Mouse (Mus musculus) adrenal gland, adult (tissue): ENCODE measurements around the gene Mtx1.

ENCODE experiments used
- DNase-seq, 2 experiments: peaks; one replicate each; pipeline ENCODE4 v3.0.0; 2022 to 2023; ENCODE audit warnings: low spot score in 1 of 2; ENCODE audit not compliant: inconsistent age in 2 of 2

Gene Mtx1

DNA sequence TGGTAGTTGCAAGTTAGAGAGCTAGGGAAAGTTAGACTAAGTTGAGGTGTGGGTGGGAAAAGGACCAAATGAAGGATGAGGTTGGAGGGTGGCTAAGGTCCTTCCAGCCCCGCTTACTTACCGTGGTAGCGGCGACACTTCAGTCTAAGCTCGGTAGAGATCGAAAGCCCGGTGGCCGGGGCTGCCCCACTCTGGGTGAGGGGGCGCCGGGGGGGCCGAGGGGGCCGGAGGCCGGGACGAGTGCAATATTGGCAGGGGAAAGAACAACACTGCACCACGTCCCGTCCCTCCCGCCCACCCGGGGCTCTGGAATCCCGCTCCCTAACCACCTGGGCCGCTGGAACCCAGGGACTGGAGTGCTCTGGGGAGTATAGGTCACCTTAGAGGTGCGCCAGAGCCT lies at the start of gene Mtx1:
TSS of gene Mtx1 (minus strand) at position 189 of the 400 bp plus-strand sequence.
- DNase-seq, result peak in 1 of 2 experiments; percentile 40

DNA sequence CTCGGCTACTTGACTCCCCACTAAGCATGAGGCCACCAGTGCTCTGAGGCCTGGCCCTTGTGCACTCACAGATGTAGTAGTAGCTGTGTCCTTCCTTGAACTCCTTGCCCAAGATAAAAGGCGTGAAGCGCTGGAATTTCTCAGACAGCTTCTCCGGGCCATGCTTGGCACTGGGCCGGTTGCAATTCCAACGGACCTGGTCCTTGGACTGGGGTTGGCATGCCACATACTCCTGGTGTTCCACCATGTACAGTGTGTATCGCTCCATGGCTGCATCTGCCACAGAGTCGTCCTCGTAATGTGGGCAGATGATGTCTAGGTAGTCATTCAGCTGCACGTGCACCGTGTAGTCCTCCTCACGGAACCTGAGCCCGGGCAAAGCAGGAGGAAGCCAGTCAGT lies 49.2 kb upstream of the Mtx1 start:
- no peak for DNase-seq

DNA sequence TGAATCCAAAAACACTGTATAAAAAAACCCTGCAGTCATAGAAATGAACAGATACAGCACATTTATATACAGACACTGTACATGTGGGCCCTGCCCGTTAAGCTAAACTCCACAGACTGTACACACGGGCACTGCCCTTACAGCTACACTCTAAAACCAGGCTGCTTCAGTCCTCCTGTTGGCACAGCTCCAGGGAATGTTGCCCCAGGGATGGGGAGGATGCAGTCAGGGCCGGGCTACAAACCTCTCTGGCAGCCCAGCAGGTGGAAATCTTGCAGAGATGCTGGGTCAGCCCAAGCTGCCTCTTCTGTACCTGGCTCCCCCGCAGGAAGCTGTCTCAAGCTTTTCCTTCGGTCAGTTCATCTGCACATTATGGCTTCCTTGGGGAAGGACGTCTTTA lies 44.9 kb upstream of the Mtx1 start:
- DNase-seq, result peak; percentile 37 to 53

DNA sequence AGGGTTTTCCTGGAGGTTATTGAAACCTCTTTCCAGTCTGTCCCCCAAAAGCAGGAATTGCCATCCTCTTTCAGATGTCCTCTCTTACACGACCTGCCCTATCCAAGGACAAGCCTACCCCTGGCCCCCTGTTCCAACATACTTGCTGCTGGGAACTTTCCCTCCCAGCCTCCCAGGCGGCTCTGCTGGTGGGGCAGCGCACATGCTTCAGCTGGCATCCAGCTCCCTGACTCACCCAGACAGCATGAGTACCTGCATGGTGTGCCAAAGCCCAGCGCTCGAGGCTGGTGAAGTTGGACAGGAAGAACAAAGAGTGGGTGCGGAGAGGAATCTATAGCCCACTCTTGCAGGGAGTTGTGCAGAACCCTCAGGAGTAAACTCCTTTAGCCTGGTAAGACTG lies 44.0 kb upstream of the Mtx1 start:
- peak; percentile 74 to 83 for DNase-seq

DNA sequence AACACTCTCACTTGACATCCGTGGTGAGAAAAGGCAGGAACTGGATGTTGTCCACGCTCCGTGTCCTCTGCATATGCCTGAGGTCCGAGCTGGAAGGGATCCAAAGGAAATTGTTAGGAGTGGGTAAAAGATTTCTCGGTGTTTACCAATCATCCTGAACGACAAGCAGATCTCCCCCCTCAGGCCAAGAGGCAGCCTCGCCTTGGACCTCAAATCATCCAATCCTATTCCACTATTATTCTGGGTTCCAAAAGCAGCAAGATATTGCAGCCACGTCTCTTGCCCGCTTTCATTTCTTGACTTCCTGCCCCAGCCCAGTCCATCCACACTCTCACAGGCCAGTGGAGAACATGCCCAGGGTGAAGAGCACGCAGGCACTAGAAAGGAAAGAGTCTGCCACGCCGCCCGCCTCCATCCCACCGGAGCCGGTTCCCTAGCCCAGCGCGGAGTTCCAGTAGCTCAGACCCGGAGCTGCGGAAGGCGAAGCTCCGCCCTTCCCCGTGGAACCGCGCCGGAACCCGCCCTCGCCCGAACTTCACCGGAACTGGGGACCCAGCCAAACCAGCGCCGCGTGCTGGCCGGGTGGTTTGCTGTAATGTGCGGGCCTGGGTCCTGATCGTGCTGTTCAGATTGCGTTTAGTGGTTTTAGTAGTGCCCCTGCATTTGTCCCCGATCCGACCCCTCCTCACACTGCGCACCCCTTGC lies 43.3 kb upstream of the Mtx1 start, which contains the start of gene Slc50a1:
TSS of gene Slc50a1 (minus strand) at position 520 of the 705 bp plus-strand sequence.
- peak; percentile 90 to 94 for DNase-seq

DNA sequence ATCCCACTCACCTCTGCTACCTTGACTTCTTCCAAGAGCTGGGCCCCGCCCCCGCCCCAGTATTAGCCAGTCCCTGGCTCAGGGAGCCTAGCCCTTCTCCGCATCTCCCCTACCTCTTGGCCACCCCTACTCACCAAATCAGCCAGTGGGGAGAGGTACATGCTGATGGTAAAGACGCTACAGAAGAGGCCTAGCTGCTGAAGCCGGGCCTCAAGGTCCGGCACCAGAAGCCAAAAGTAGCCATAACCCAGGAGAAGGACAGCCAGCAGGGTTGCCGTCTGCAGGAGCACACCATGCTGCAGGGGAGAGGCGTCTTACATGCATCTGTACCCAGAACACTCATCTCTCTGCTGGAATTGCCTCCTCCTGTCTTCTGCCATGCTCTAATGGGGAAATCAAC lies 42.0 kb upstream of the Mtx1 start:
- no peak for DNase-seq

DNA sequence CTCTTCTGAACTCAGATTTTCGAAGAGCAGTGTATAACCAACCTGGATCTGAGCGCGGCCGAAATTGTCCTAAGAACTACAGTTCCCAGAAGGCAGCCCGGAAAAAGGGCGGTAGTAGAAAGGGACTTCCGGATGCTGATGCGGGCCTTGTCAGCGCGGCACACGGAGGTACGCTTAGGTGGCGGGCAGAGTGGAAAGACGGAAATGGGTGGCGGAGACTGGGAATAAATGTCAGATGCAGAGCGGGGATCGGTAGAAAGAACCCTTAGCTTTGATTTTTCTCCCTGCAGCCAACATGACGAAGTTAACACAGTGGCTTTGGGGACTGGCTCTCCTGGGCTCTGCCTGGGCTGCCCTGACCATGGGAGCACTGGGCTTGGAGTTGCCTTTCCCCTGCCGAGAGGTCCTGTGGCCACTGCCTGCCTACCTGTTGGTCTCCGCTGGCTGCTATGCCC lies 39.6 kb upstream of the Mtx1 start:
- DNase-seq, result peak; percentile 84 to 94

DNA sequence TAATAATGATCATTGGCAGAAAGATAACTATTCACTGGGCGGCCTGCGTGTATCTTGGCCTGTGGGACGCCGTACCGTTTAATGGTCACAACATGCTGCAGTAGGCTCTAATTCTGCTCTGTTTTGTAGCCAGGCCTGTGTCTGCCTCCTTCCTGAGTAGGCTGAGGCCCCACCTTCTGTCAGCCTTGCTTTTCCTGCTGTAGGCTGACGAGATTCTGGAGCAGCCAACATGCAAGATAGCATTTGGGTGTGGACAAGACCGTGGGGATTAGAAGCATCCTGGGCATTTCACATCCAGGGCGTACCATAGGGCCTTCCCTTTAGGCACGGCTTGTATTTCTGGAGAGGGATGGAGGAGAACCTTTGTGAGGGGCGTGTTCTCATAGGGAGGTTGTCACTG lies 35.5 kb upstream of the Mtx1 start:
- DNase-seq, result peak; percentile 21 to 51

DNA sequence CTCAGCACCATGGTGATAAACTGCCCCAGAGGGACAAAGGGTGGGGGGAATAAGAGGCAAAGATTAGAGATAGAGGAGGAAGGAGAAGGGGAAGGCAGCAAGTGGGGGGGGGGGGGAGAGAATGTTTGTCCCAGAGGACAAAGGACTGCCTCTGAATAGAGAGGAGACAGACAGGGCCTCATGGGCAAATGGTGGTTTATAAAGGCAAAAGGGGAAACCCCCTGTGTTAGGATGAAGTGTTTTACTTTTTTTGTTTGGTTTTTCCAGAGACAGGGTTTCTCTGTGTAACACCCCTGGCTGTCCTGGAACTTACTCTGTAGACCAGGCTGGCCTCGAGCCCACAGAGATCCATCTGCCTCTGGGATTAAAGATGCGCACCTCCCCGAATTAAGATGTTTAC lies 33.3 kb upstream of the Mtx1 start:
- no peak for DNase-seq

DNA sequence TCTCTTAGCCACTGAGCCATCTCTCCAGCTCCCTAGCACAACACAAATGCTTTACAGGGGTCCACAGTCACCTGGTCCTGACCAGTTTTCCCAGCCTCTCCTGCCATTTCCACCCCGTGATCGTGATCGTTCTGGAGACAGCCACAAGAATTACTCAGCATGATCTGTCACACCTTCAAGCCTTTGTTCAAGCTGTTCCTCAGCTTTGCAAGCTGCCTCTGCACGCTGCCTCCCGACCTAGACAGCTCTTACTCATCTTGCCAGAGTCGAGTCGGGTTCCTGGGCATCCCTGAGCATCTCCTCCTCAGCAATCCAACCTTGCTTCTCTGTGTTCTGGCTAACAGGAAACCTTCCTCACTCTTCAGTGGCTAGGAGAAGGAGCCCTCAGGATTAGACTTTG lies 32.2 kb upstream of the Mtx1 start, which contains the start of gene Dpm3:
TSS of gene Dpm3 (plus strand) at position 283 of the 400 bp plus-strand sequence.
- no peak for DNase-seq

DNA sequence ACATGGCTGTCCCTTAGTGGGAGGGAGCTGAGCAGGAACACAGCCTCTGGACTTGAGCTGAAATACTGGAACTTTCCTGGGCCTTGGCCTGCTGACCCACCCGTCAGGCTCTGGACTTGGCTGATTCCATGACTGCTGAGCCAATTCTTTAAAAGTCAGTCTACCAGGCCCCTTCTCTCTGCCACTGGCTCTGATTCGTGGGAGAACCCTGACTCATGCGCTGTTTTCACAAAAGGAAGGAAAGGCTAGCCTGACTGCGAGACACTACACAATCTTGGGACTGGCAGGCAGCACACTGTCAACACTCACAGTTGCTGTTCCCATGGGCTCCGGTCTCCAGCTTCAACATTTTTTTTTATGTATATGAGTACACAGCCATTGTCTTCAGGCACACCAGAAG lies 29.3 kb upstream of the Mtx1 start:
- DNase-seq, result peak in 1 of 2 experiments; percentile 6

DNA sequence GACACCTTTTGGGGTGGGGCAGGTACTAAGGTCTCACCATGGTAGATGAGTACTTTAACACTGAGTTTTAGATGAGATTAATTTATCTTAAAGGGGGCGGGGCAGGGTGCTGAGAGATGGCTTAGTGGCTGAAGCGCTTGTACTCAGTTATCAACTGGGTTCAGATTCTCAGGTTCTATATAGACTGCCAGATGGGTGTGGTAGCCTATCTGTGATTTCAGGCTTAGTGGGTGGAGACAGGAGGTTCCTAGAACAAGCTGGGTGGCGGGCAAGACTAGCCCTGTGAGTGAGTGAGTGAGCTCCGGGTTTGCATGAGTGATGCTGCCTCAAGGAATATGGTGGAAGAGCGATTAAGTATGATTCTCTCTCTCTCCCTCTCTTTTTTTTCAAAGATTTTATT lies 28.1 kb upstream of the Mtx1 start:
- no peak for DNase-seq

DNA sequence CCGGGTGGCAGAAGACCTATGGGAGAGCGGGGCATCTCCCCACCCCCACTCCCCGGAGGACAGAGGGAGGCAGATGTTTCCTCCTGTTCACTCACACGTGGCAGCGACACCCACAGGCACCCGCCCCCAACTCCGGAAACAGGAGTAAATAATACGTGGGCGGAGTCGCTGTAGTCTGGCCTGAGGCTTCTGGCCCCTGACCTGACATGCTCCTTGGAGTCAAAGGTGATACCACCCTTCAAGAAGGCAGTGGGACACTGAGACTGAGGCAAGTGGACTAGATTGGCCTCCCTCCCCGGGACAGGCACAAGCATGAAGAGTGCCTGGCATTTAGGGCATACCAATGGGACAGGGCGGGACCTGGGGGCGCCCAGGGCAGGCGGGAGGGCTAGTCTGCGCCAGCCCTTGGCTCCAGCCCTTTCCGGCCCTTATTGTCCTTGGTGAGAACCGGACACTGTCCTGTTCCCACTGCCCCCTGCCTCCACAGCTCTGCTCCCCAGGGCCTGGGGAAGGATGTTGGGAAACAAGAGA lies 24.5 kb upstream of the Mtx1 start:
- peak; percentile 72 to 85 for DNase-seq

DNA sequence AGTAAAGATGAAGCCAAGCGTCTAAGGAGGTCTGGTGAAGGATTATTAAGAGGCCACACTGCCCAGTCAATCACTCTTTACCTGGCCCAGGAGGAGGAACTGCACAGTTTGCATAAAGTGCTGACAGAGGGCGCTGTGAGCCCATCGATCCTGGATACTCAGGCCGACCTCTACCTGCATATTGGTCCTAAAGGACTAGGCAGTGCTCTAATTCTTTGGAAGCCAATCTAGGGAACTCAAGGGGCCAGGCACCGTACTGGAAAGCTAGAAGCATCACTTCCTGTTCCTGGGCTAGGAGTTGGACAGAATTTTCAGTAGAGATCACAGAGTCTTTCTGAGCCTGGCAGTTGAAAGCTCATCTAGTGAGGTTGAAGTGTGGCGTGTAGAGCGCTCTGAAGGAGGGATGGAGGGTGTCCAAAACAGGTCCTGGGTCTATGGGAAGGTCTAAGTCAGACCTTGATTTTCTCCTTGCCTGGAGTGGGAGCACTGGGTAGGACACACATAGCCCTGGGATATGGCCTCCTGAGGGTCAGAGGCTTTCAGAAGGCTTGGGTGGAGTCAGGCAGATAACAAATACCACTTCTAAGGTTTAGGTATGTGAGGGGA lies 23.6 kb upstream of the Mtx1 start:
- peak; percentile 67 to 87 for DNase-seq

DNA sequence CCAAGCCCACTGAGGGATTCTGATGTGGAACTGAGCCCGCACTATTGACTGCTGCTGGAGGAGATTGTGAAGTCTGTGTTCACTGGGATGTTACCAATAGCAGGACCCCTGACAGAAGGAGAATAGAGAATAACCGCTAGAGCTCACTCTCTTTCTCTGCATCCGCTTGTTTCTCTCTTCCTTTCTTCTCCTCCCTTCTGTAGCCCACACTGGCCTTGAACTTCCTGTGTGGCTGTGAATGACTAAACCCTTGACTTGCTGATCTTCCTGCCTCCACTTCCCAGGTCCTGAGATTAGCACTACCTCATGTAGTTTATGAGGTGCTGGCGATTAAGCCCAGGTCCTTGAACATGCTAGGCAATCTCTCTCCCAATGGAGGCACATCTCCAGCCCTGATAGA lies 20.6 kb upstream of the Mtx1 start:
- peak; percentile 5 to 47 for DNase-seq

DNA sequence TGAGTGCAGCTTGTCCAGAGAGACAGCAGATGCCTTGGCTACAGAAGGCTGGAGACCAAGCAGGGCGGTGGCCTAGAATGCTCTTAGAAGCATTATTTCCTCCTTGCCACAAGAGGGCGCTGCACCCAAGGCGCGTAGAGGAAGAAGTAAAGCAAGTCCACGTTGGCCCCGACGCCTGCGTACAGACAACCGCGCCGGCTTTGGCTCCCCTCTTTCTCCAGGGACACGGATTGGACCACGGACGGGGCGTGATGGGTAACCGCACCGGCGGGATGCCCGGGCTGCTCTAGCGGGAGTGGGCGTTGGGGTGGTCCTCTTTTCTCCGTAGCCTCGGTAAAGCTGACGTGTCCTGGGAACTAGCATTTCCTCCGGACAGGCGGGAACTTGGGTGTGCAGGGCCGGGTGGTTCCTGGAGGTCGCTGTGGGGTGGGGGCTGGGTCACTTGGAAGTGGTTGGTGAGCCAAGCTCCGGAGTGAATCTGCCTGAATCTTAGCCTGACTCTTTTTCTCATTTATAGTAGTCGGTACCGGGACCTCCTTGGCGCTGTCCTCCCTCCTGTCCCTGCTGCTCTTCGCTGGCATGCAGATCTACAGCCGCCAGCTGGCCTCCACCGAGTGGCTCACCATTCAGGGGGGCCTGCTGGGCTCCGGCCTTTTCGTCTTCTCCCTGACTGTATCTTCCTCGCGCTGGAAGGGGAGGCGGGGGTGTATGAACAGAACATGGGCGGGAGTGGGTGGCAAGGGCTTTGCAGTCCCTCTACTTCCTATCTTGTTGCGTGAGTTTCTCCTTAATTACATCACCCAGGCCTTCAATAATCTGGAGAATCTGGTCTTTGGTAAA lies 19.6 kb upstream of the Mtx1 start, which contains the start of gene Trim46:
TSS of gene Trim46 (minus strand) at position 49 of the 840 bp plus-strand sequence.
- peak; percentile 91 to 97 for DNase-seq

DNA sequence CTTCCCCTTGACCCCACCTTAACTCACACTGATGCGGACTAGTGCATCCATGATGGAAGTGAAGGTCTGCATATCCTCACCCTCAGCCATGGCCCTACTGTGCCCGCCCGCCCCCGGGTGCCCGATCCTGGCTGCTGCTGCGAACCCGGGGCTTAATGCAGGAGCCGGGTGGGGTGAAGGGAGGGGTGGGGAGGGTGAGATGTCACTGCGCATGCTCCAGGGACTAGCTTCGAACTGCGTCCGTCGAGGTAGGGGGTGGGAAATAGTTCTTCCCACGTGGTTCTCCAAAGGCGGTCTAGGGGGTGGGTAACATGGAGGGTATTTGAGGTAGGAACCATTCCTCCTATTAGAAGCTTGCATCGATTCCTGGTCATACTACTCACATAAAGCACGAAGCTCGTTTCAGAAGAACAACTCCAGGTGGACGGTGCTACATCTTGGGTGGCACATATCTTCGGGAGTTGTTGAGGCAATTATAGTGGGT lies 18.8 kb upstream of the Mtx1 start, which contains the start of gene Krtcap2:
TSS of gene Krtcap2 (plus strand) at position 279 of the 484 bp plus-strand sequence.
- DNase-seq, result peak in 1 of 2 experiments; percentile 38

DNA sequence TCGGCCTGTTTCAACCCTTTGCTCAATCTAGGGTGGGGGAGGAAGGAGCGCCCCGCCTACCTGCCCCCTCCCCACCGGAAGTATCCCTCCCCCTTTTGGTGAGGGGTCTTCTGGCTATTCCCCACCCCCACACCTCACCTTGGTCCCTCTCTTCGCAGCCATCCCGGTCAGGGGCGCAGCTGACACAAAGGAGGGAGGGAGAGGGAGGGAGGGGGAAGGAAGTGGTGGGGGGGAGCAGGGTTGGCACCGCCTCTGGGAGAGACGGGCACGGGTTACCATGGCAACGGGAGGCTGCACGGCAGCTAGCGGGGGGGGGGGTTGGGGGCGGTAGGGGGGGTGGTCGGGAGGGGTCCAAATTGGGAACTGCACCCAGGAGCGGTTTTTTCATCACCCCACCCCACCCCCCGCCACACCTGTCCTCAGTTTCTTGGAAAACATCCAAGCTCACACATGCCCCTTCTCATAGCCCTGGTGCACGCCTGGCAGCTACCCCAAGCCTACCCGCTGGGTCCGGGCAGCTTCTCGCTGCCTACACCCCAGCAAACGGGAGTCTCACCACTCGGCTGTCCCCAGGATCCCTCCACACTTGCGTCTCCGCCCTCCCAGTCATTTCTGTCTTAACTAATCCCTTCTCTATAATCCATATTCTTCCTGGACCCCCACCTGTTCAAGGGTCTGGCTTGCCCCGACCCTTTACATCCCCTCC lies 18.2 kb upstream of the Mtx1 start:
- DNase-seq, result peak; percentile 32 to 56

DNA sequence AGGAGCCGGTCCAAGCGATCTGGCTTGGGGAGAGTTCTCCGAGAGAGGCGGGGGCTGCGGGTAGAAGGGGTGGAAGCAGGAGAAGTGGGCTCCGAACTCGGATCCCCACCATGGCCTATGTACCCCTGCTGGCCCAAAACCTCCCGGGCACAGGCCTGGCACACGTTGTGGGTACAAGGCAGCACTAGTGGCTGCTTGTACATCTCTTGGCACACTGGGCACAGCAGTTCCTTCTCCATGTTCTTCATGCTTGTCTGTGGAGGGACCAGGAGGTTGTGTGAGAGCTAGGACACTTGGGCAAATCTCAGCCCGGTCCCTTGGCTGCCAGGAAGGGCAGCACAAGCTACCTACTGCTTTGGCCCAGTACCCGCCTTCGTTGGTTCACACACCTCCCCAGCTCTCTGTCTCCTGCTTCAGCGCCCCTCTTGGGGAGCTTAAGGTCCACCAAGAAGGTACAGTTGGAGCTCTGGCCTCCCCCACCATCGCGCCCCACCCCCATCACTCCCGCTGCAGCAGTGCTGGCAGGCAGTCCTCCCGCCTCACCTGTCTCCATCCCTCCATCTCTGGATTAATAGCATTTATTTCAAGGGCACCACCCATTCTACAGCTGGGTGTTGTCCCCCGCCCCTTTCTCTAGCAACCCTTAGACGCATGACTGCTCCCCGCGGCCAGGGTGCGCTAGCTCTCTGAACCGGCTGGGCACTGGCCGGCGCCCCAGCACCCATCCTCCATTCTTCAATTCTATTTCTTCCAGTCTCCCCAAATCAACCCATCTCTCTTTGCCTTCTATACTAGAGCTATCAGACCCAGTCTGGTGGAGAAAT lies 17.5 kb upstream of the Mtx1 start:
- DNase-seq, result peak in 1 of 2 experiments; percentile 26
